Mouse (Mus musculus) testis, adult 2 months (tissue): ENCODE results near the gene Cyp2j5.

Source experiments
- CTCF ChIP-seq: fragments of 200-500 bp; IDR thresholded peaks from 2 replicates; pipeline ENCODE4 v1.5.1; 2012; ENCODE audit warnings: low read depth, mild to moderate bottlenecking, inconsistent platforms, low read length, moderate library complexity; ENCODE audit not compliant: control insufficient read depth, insufficient read depth, insufficient replicate concordance
- POLR2A ChIP-seq: fragments of 200-500 bp; IDR thresholded peaks from 2 replicates; pipeline ENCODE4 v1.6.1; 2012; ENCODE audit warnings: low read depth, mild to moderate bottlenecking, inconsistent platforms, low read length, moderate library complexity; ENCODE audit not compliant: control insufficient read depth

DNA sequence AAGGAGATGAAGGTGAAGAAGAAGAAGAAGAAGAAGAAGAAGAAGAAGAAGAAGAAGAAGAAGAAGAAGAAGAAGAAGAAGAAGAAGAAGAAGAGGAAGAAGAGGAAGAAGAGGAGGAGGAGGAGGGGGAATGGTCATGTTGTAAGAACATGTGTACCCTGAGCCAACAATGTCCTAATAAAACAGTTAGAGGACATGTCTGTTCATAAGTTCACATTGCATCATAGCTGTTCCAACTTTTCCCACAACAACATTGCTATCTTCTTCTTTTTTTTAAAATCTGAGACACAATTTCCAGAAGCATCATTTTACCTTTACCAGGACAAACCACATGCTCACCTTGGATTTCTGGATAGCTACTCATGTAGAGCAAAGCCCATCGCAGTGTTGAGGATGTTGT lies 28.5 kb downstream of the Cyp2j5 start:
- TF ChIP-seq POLR2A (no peak), CTCF (no peak)
